Mouse (Mus musculus) frontal cortex, postnatal 36 days (tissue): ENCODE measurements around the gene Srgap3.
A peak's percentile ranks its signal among the peaks of the same experiment; 100 is the strongest.

Experiments
- DNase-seq, 2 experiments: peaks; one replicate each; pipeline ENCODE4 v3.0.0; 2022; ENCODE audit warnings: low spot score in 2 of 2

The Srgap3 gene

DNA sequence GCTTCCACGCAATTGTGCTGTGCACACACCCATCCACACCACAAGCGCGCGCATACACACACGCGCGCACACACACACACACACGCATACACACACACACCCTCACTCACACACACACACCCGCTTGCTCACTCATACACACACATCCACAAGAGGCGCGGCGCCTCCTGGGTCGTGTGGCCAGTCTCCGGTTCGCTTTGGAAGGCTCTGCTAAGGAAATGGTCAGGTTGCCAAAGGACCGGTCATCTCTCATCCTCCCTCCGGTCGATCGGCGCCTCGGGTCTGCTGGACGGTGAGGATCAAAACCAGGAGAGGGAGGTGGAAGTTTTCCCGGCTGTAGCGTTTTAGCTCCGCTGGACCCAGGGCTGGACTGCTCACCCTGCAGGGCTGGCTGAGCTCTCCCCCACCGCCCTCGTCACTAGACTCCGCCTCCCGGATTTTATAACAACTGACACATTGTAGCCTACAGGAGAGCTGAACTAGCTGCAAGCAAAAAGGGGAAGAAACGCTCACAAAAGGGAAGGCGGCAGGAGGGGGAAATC lies at the start of gene Srgap3:
TSS of gene Srgap3 (minus strand) at position 372 of the 542 bp plus-strand sequence.
- DNase-seq = peak; percentile 86 to 92

DNA sequence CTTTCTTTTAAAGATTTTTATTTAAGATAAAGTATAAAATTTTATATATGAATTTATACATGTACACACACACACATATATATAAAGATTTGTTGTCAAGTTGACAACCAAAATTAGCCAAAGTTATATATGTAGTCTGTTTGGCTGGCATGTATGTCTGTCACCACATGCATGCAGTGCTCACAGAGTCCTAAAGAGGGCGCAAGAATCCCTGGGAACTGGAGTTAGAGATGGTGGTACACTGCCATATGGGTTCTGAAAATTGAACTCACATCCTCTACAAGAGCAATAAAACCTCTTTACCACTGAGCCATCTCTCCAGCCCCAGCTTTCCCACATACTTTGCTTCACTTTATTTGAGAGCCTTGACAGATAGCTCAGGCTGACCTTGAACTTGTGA lies 48.6 kb upstream of the Srgap3 start:
- DNase-seq = no peak

DNA sequence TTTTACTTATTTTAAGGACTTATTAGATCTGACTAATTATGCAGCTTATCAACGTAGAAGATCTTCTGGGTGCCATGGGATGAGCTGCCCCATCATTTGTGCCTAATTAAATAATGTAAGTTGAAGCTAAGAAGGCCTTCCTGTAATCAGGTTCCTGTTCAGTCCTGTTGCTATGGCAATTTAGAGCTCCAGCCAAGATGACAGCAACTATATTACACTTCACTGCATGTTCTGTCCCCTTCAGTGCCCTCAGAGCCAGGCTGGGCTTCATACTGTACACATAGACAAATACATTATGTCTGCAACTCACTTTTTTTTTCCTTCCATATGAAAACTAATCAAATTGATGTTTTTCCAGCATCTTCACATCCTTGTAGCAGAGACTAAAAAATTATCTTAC lies 43.1 kb upstream of the Srgap3 start:
- DNase-seq = no peak

DNA sequence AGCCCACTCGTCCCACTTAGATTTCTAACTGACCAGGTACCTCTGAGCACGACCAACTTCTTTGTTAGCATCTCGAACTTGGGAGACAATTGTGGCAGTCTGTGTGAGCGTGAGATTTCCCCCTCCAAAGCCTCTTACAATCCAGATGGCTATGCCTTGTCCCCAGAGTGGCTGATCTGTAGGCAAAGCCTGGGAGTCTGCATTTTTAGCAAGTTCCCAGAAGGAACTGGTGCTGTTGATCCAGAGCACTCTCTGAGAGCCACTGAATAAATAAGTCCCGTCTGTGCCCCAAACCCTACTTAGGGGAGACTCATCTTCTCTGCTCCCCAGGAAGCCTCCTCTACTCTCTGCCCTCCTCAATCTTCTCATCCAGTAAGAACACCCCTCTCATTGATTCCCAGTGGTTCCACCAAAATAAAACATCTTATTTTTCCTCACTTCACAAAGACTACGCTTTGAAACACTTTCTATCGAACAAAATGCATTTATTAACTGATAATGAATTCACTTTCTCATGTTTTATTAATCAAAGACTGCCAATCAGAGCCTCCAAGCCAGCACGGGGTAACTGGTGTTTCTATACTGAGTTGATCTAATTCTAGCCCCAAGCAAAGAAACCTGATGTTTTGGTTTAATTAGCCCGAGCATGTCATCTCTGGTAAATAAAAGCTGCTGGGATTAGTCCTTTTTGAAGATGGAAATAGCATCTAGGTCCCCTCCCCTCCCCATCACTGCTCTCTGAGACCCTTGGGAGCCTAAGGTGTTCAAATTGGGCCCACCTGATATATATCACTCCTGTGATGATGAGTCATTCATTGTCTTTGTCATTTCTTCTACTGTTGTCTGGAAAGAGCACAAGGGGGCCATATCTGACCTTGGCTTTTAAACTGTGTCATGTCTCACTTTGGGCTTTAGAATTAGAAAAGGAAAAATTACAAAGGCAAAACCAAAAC lies 38.6 kb upstream of the Srgap3 start:
- DNase-seq = no peak

DNA sequence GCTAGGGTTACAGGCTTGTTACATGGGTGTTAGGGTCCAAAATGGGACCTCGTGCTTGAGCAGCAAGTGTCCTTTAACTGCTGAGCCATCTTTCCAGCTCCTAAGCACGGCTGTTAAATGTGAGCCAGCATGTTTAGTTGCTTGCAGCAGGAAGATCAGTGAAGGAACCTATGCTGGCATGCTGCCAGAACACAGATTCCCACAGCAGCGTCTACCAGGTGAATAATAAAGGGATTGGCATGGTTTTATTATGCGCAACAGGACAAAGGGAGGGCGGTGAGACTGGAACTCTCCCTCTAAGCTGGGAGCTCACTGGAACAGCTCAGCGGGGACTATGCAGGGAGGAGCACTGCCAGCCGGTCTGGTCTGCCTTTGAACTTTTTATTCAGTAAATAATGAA lies 35.2 kb upstream of the Srgap3 start:
- no peak for DNase-seq

DNA sequence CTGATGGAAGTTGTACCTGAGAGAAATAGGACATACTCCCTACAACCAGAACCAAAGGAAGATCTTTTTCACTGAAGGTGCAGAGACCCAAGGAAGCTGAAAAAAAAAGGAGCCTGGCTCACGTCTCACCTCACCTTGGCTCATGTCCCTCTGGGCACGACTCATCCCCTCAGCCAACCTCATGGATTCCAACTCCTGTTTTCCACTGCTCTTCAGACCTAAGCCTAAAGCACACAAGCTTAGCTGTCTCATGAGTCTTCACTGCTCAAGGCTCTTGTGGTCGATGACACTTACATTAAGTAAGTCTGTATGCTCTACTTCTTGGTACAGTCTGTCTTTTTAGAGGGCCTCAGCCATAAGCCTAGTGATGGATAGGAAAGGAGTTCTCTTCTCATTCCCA lies 31.9 kb upstream of the Srgap3 start:
- no peak for DNase-seq

DNA sequence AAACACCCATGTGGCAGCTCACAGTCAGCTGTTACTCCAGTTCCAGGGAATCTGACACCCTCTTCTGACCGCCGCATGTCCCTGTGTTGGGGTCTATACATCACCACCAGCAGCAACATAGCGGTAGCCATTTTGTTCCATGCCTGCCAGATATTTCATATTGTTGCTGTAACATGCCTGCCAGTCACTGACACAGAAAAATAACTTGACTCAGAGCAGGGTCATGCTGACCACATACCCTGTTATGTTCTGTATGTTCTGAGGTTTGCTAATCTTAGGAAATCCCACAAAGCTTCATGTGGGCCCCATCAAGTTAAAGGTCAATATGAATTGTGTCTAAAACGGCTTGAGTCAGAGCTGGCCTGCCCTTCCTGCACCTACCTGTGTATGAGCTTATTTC lies 30.2 kb upstream of the Srgap3 start:
- no peak for DNase-seq

DNA sequence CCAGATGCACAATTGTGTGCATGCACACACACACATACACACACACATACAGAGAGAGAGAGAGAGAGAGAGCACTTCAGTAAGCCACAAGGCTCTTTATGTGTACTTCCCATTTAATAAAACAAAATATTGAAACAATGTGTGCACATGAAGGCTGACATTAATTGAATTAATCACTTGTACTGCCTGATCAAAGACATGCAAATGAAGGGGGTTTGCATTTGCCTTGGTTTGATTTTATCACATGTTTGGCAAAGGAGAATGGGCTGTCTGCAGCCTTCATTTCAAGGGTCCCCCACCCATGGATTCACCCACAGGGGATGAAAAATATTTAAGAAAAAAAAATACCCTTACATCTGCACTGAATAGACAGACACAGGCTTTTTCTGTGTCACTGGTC lies 29.5 kb upstream of the Srgap3 start:
- DNase-seq = no peak

DNA sequence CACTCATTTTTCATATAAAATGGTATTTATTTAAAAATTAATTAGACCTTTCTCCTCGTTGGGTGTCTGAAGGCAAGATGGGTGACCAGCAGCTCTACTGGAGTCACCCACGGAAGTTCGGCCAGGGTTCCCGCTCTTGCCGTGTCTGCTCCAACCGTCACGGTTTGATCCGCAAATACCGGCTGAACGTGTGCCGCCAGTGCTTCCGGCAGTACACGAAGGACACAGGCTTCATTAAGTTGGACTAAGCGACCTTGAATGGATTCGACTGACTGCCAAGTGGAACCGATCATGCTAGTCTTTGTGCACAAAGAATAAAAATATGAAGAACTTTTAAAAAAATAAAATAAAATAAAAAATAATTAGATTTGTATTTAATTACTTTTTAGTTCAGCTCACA lies 29.1 kb upstream of the Srgap3 start:
- DNase-seq = no peak

DNA sequence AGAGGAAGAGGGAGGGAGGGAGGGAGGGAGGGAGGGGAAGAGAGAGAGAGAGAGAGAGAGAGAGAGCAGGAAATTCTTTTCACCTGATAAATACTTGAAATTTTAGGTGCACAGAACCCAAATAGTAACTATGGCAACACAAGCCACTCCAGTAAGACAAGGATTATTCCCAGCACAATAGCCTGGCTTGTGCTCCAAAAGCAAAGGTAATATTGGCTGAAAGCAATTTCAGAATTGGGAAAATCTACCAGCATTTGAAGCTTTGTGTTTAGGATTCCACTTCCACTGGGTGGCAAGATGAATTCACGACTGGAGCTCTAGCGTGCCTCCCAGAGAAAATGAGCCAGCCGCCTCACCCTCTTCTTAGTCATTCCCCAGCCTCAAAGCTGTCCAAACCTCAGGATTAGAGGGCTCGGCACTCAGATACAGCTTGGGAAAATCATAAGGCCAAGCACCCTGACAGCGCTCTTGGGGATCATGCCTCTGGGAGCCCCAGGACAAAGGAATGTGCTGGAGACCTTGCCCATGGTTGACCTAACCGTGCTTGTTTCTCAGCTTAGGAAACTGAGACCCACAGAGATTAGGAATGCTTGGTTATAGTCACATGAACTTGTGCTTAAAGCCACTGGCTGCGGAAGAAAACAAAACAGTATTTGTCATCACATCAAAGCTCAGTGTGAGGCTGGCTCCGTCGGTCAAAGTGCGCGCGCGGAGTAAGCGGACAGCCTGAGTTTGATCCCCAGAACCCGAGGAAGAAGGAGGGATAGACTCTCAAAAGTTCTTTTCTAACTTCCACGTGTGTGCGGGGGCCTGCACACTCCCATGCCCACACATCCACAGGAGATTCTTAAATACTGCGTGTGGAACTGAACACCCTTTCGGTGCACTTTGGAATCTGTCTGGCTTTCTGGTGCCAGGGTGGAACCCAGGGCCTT lies 27.0 kb upstream of the Srgap3 start:
- DNase-seq = peak in 1 of 2 experiments; percentile 20

DNA sequence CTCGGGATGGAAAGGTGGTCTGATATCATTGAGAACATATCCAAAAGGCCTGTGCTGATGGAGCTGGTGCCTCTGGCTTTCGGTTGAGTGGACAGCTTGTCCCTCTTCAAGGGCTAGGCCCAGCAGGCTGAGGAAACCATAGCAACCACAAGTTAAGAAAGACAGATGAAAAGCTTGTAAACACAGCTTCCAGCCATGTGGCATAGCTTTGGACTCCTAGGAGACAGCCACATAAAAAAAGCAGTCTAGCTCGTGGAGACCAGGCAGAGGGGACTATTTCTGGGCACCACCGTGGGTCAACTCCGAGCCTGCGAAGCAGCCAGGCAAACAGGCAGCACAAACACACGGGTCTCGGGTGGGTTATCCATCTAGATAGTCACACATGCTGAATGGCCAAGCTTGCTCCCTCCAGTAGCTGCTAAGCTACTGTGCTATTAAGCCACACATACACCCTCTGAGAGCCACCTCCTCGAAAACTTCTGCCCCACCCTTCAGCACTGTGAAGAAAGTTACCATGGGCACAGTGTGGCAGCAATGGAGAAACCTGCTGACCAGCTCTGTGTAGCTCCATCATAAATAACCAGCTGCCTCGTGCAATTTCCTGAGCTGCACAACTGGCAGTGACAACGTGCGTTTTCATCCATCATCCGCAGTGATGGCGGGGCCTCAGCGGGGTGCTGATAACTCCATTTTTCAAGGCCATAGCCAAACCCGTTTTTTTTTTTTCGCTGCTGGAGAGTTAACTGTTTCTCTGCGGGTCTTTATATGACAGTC lies 26.0 kb upstream of the Srgap3 start:
- peak; percentile 39 to 59 for DNase-seq

DNA sequence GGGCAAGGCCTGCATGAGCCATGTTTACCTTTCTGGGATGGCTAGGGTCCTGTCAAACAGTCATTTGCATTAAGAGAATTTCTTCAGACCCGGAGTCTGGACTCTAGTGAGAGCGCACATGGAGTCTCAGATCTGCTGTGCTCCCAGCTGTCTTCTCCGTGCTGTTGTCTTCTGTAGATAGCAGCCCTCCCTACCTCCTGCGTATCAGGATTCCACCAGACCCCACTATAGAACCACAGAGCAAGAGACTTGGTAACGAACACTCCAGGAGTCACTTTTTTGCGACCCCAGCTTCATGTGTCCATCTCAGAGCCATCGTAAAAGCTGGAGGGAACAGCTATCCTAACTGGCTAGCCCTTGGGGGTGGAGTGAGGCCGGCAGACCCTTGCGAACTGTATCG lies 25.1 kb upstream of the Srgap3 start:
- DNase-seq = no peak

DNA sequence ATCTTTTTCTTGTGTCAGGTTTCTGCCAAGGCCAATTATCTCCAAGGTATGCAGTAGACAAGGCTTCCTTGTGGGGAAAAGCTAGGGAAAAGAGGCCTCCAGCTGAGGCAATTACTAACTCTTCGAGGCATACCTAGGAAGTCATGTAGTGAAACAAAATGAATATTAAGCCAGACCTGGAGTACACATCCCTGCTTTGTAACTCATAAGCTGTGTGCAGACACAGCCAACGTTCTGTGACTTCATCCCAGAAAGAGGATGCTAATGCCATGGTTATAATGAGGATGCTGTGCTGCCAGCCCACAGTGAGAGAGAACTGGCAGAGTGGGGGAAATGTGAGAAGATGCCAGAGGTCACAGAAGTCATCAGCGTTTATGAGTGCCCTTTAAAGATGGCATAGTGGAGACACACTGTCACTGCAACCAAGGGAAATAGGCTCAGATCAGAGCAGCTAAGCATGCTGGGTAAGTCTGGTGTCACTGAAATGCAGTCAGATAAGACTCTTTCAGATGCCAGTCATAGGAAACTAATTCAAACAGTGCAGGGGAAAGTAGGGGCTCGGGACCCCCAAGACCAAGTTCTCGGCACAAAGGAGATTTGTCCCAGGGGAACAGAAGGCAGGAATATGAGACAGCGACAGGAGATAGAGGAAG lies 24.2 kb upstream of the Srgap3 start:
- DNase-seq = no peak

DNA sequence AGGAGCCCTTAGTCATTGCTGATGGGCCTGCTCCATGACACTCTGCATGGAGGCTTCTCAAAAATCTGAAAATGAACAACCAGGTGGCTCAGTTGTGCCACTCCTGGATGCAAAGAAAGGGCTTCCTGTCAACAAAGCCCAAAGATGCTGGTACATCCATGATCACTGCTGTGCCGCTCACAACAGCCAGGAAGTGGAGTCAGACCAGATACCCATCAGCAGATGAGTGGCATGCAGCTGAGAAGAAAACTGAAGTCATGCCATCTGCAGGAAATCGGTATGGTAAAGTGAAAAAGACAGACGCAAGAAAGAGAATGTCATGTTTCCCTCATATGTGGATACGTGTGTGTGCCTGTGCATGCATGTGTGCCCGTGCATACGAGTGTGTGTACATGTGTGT lies 20.3 kb upstream of the Srgap3 start:
- DNase-seq = no peak

DNA sequence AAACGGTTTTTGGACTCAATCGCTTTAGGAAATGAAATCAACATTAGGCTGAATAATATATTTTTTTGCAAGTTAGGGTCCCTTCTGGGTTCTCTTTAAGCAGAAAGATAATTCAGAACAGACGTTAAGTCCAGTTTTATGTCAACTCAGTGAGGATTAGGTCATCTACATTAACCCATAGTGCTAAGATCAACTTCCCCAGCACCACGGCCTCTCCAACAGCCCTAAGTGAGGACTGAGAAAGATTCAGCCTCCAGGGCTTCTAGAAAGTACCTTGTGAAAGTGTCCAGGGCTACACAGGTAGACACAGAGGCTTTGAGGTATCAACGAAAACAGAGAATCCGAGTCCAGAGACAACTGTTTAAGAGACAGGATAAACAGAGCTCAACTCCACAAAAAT lies 11.3 kb upstream of the Srgap3 start:
- DNase-seq = no peak

DNA sequence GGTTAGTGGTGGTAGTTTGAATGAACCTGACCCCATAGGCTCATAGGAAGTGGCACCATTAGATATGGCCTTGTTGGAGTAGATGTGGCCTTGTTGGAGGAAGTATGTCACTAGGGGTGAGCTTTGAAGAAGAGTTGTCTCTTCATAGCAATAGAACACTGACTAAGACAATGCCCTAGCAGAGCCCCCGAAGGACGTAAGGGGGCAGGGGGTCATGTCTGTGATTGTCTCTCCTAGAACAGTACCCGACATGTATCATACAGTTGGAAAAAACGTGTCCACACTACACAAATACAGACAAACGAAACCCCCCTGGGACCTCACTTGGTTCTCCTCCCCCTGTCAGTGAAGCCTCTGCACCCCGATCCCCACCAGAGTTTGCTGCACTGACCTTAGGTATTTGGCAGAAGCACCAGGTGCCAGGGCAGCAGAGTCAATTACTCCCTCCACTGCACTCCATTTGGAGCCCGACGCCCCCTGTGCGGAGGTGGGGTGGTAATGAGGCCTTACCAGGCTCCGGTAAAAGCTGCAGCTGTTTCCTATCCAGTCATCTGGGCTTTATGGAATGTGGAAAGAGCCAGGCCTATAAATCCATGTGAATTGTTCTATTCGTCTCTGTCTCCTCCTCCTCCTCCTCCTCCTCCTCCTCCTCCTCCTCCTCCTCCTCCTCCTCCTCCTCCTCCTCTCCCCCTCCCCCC lies 10.7 kb upstream of the Srgap3 start:
- no peak for DNase-seq

DNA sequence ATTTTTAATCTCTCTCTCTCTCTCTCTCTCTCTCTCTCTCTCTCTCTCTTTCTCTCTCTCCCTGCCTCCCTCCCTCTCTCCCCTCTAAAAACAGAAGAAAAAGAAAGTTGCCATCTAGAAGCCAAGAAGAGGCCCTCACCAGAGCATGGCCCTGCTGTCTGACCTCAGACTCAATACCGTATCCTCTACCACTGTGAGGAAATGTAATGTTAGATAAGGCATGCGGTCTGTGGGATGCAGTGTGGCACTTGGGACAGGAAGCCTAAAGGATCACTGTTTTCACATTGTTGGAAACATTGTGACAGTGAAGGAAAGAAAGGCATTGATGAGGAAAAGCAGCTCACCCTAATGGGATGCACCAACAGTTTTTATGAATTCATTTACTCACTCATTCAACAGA lies 8.7 kb upstream of the Srgap3 start:
- no peak for DNase-seq

DNA sequence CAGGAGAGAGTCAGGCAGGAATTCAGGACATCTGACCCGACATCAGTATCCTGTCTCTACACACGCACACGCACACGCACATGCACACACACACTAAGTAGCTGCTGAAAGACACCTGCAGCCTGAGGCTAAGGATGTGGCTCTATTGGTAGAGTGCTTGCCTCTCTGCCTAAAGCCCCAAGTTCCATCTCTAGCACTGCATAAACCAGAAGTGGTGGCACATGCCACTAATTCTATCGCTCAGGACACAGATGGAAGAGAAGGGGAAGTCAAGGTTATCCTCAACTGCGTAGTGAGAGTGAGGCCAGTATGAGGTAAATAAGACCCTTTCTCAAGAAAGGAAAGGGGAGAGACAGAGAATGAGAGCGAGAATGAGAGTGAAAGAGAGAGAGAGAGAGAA lies 6.8 kb upstream of the Srgap3 start:
- DNase-seq = no peak

DNA sequence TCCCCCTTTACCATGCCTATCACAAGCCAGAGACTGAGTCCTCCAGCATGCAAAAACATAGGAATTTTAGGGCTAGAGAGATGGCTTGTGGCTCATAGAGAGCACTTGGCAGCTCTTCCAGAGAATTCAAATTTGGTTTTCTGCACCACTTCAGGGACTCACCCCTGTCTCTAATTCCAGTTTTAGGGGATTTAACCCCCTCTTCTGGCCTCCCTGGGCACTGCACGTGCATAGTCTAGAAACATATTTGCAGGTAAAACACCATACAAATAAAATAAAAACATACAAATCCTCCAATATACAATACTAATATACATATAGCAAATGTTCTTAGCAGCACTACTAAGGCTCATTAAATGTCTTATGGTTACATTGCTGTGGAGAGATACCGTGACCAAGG lies 4.2 kb upstream of the Srgap3 start:
- DNase-seq = no peak
